Mouse (Mus musculus) monocyte, adult 2 months (primary cell): ENCODE data around the gene Tspan5.

Experiments
- DNase-seq, 2 experiments: peaks; one replicate each; pipeline ENCODE4 v3.0.0; 2022; ENCODE audit warnings: low spot score in 2 of 2, low read depth in 1 of 2

Gene Tspan5

GRCm38 (mm10) chr3:138770650-138771331 lies 28.8 kb downstream of the Tspan5 start:
- DNase-seq: no peak

GRCm38 (mm10) chr3:138771549-138772333 lies 29.7 kb downstream of the Tspan5 start:
- DNase-seq: no peak

GRCm38 (mm10) chr3:138773871-138774606 lies 32.0 kb downstream of the Tspan5 start:
- DNase-seq: no peak

GRCm38 (mm10) chr3:138774607-138774943 lies 32.6 kb downstream of the Tspan5 start:
- no peak for DNase-seq

GRCm38 (mm10) chr3:138775926-138776715 lies 34.1 kb downstream of the Tspan5 start:
- no peak for DNase-seq

GRCm38 (mm10) chr3:138781492-138781891 lies 39.5 kb downstream of the Tspan5 start:
- DNase-seq: no peak

- no peak for DNase-seq
Observed at GRCm38 (mm10) chr3:138783859-138784640, 42.1 kb downstream of the Tspan5 start.

- DNase-seq: no peak
Observed at GRCm38 (mm10) chr3:138784641-138785025, 42.6 kb downstream of the Tspan5 start.

GRCm38 (mm10) chr3:138787758-138788488 lies 45.9 kb downstream of the Tspan5 start:
- DNase-seq: no peak

- DNase-seq: no peak
Observed at GRCm38 (mm10) chr3:138788489-138788850, 46.5 kb downstream of the Tspan5 start.

- no peak for DNase-seq
Observed at GRCm38 (mm10) chr3:138789275-138789674, 47.3 kb downstream of the Tspan5 start.

- DNase-seq: no peak
Observed at GRCm38 (mm10) chr3:138794533-138794932, 52.5 kb downstream of the Tspan5 start.

- no peak for DNase-seq
Observed at GRCm38 (mm10) chr3:138795951-138796350, 54.0 kb downstream of the Tspan5 start.

- no peak for DNase-seq
Observed at GRCm38 (mm10) chr3:138796583-138796982, 54.6 kb downstream of the Tspan5 start.

GRCm38 (mm10) chr3:138800664-138801411 lies 58.8 kb downstream of the Tspan5 start:
- no peak for DNase-seq

- no peak for DNase-seq
Observed at GRCm38 (mm10) chr3:138801661-138802060, 59.7 kb downstream of the Tspan5 start.

- no peak for DNase-seq
Observed at GRCm38 (mm10) chr3:138802722-138803443, 60.9 kb downstream of the Tspan5 start.

GRCm38 (mm10) chr3:138803444-138804085 lies 61.6 kb downstream of the Tspan5 start:
- DNase-seq: no peak
